Mouse (Mus musculus) neural tube, embryonic 10.5 days (tissue): ENCODE measurements at regions not wholly inside any gene's neighbourhood (a gene's known extent, or its start where the extent isn't known, plus 50 kb on each side); places are given as distances from the start of the nearest gene placed in this dataset.

ENCODE experiments used
- DNase-seq: peaks from one replicate; pipeline ENCODE4 v3.0.0-alpha.2; 2017; ENCODE audit warnings: low spot score; ENCODE audit errors: extremely low spot score

DNA sequence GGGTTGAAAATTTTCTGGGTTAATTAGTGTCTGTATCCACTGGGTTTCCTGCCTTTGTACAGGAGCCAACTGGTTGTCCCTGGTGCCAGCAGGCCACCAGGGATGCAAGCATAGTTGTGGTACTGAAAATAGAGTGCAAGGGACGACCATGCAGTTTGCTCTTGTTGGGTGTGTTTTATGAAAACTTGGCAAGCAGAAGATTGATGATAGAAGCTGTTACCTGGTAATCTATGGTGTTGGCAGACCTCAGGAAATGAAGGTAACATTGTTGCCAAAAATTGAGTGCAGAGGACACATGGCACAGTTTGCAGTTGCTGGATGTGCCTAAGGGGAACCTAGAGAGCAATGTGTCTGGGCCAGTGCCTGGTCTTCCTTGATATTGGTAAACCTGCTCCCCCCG, 818.7 kb downstream of the Tlr4 start:
- no peak for DNase-seq

GRCm38 (mm10) chr4:67662122-67662521, 834.7 kb downstream of the Tlr4 start:
- no peak for DNase-seq

DNA sequence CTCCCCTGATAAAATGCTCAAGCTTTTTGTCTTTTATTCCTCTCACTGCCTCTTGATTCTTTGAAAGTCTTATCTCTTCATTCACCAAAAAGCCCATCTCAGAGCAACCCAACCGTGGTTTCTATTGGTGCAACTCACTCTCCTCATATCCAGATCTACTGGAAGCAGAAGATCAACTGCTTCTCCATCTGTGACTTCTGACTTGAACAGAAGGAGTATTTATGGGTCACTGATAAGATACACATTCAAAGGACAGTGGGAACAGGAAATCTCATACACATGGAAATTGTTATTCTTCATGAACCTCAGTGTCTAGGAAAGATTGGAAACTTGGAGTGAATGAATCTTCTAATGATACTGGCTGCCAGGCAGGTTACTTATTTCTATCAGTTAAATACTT, 846.6 kb downstream of the Tlr4 start:
- DNase-seq: no peak

DNA sequence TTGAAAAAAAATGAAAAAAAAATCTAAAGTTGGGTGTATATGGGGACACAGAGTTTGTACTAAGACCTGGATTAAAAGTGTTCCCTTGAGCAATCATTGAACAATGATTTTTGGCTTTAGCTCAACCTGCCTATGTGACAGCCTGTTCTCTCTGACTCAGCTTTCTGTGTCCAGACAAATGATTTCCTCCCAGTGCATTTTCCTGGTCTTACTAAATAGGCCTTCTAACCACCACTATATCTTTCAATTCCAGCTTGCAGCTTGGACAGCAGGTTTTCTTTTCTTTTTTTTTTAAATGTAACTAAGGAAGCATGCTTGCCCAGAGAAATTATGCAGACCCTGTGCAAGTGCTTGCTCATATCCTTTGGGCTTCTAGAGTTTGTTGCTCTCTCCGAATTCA, 850.2 kb downstream of the Tlr4 start:
- no peak for DNase-seq

- no peak for DNase-seq
Measured at GRCm38 (mm10) chr4:67698438-67698837, 871.1 kb downstream of the Tlr4 start.
